Mouse (Mus musculus) adrenal gland, postnatal 25 days (tissue): ENCODE measurements around the gene A730061H03Rik. TPM values are rescaled to one million over a fixed set of nuclear protein-coding genes. Genes with fewer than 3 reads are reported as not detected.
A peak's percentile ranks its signal among the peaks of the same experiment; 100 is the strongest.

Experiments
- DNase-seq: peaks from one replicate; pipeline ENCODE4 v3.0.0; 2021; ENCODE audit warnings: mixed read lengths
- long read RNA-seq: library from polyadenylated mRNA; stranded (forward); transcript quantifications from one replicate; pipeline ENCODE4 v2.0.0, GENCODE M21; 2021
- total RNA-seq: library from RNA; stranded (reverse); gene quantifications from 2 replicates; pipeline ENCODE4 v1.2.3, GENCODE M21; 2021

Gene A730061H03Rik
- 2.6 TPM in 1 of 2 replicates, not detected in the other for total RNA-seq
- long read RNA-seq, partial matches to known transcripts, result 0 of 2 reads
- long read RNA-seq, other reads (novel, unspliced or antisense), result 0 of 2 reads

DNA sequence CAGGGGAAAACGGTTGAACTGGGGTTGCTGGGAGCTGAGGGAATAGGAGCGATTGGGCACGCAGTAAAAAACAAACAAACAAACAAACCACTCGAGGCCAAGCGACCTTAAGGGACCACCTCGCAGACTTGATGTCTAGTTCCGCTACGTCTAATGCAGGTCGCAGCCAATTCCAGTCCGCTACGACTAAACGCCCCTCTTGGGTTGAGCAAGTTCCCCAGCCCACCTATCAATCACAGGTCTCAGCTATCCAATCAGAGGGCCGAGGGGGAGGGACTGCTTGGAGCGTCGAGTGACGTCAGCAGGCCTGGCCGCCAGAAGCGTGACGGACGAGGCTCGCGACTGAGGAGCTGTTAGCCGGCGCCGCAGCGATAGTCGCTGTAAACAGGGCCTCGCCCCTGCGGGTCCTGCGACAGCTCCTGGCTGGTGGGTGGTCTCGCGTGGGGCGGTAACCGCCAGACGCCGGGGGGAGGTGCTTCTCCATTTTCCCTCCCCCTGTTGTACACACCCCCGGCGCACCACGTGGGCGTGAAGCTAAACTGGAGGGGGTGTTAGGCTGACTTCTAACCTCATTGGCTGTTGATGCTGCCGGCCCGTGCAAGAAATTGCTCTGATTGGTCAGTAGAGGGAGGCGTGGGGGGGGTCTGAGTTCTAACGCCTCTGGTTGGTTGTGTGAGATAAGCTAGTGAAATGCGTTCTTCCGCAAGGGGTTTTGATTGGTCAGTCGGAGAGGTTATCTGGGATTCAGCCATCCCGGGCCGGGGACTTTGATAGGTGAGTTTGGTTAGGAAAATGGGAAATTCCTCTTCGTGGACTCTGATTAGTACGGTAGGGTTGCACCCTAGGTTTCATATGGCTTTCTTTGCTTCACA is at the start of gene A730061H03Rik:
Gene A730061H03Rik (minus strand): TSS at position 205 of the 872 bp plus-strand sequence.
- peak; percentile 96 for DNase-seq

GRCm38 (mm10) chr14:55608339-55608738 is 48.1 kb upstream of the A730061H03Rik start:
- DNase-seq, result no peak

DNA sequence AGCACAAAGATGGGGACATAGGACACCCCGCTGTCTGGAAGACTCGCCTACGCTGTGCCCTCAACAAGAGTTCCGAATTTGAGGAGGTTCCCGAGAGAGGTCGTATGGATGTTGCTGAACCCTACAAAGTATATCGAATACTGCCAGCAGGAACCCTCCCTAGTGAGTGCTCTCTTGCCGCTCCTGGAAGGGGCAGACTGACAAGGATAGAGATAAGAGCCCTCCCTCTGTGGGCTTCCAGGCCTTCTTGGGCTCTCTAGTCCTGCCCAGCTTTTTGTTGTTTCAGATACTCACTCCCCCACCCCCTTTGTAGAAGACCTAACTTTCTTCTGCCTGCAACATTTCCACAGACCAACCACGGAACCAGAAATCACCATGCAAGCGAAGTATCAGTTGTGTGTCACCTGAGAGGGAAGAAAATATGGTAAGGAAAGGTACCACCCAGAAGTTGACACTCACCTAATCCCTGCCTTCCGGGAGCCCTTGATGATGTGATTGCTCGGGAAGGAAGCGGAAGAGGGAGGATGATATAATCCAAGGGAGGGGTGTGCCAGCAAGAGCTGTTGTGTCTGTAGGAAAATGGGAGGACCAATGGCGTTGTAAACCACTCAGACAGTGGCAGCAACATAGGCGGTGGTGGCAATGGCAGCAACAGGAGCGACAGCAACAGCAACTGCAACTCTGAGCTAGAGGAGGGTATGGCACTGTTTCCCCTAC is 45.7 kb upstream of the A730061H03Rik start:
- no peak for DNase-seq

GRCm38 (mm10) chr14:55604823-55605222 is 44.6 kb upstream of the A730061H03Rik start:
- DNase-seq, result no peak

- peak; percentile 86 for DNase-seq
These were observed 43.7 kb upstream of the A730061H03Rik start for GRCm38 (mm10) chr14:55603633-55604576.

GRCm38 (mm10) chr14:55603271-55603632 is 43.0 kb upstream of the A730061H03Rik start, which contains the start of gene Irf9:
Gene Irf9 (plus strand): TSS chr14:55603571.
- DNase-seq, result no peak

GRCm38 (mm10) chr14:55598521-55599390 is 38.5 kb upstream of the A730061H03Rik start:
- DNase-seq, result no peak

GRCm38 (mm10) chr14:55596036-55596690 is 36.0 kb upstream of the A730061H03Rik start:
- DNase-seq, result no peak

GRCm38 (mm10) chr14:55592226-55592625 is 32.0 kb upstream of the A730061H03Rik start:
- no peak for DNase-seq

GRCm38 (mm10) chr14:55591331-55591891 is 31.2 kb upstream of the A730061H03Rik start, which contains the start of gene Rnf31:
Gene Rnf31 (plus strand): TSS chr14:55591708.
- DNase-seq, result peak; percentile 92

DNA sequence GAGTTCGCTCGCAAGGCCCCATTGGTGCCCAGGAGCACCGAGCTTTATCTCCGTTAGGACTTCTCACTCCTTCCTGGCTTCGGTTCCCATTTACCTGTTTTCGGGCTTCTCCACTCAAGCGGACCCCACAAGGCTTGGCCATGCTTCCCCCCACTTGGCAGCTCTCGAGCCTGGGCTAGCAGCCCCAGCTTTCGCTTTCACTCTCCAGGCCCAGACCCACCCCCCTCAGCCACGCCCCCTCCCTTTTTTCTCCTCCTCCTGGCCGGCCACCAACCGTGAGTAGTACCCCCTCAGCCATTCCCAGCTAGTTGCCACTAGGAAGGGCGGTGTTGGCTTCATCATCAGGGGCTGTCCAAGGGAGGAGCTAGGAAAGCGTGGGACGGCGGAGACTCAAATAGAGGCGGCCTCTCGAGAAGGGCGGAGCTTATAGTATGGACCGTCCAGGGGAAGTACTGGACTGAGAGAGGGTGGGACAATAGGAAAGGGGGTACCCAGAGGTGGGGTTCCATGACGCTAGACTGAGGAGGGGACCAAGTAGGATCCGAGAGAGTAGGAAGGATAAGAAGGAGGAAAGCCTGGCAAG is 30.6 kb upstream of the A730061H03Rik start, which contains the start of gene Psme2:
Gene Psme2 (minus strand): TSS at position 366 of the 583 bp plus-strand sequence.
- peak; percentile 90 for DNase-seq

GRCm38 (mm10) chr14:55589771-55590448 is 29.7 kb upstream of the A730061H03Rik start:
- DNase-seq, result no peak

DNA sequence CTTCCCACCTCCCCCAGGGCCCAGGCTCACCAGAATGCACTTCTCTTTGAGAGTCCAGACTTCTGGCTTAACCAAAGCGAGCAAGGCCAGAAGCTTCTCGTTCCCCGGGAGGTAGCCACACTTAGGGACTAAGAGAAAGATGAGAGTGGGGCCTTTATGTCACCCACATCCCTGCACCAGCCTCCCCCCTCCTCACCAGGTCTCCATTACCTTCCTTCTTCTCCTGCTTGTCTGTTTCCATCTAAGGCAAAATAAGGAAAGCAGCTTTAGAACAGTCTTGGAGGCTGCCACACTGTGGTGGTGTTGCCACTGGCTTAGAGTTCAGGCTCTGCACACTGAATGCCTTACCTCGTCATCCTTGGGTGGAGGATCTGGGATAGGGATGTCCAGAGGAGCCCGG is 29.1 kb upstream of the A730061H03Rik start:
- no peak for DNase-seq

DNA sequence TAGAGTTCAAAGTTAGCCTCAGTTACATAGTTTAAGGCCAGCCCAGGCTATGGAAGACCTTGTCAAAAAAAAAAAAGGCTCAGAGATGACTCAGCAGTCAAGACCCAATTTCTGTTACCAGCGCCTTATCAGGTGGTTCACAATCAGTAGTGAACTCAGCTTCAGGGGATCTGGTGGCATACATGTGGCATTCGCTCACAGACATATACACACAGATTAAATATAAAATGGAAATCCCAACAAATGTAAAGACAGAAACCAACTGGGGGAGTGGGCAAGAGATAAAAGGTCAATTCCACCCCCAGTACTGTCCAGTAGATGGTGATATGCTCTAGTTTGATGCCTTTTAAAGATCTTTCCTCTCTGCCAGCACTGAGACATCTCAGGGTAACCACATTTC is 25.9 kb upstream of the A730061H03Rik start:
- DNase-seq, result no peak

DNA sequence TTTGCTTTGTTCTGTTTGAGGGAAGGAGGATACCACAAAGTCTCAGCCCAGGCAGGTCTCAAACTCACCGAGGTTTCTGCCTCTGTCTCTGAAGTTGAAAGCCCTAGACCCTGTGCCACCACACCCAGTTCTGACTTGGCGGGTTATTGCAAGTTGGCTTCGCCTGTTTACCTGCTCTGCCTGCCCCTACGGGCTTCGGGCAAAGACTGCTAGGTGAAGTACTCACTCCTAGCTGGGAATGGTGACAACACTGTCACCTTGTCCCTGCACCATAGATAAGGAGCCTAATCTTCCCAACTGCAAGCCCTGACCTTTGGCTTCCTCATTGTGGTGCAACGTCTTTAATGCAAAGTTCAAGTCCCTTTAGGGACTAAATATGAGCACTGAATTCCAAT is 25.4 kb upstream of the A730061H03Rik start:
- DNase-seq, result no peak

DNA sequence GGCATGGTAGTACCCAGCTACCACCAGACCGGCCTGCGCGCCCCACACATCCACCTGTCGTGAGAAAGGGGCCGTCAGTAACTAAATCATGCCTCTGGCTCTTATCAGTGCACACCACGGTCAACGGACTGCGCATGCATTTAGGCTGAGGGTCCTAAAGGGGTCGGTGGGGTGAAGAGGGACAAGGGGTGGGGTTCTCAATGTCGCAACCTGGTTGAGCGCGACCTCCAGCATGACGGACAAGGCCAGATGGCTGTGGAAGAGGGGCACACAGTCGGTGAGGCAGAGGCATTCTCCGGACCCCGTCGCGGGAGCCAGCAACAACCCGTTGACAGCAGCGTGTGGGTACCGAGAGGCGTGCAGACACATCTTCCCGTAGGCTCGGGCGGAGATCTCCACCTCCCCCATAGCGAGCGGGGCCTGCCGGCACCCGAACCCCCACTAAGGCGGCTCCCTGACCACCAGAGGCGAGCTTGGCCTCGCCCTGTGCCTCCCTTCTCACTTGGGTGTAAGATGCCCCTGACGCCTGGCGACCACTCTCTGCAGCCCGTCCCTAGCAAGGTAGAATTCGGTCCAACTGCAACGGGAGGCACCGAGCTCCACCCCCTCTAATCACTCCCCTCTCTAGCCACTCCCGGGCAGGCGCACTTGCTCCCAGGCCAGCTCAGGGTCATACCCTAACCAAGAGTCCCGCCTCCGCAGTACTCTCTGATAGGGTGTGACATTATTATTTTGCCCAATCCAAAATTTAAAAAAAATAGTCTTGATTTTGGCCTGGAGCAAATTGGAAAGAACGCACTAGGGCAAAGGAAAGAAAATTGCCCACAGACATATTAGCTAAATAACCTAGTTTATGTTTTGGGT is 24.7 kb upstream of the A730061H03Rik start, which contains the start of gene Emc9:
Gene Emc9 (minus strand): TSS at position 601 of the 864 bp plus-strand sequence.
- peak; percentile 89 for DNase-seq

- no peak for DNase-seq
These were observed 24.1 kb upstream of the A730061H03Rik start for GRCm38 (mm10) chr14:55584303-55584701.
